Comparison of ENCODE assay signal across 8 mouse cellular contexts in genomic region chr13:3917571-3918311, GRCm38 (mm10). TPM values are rescaled to one million over a fixed set of nuclear protein-coding genes. Genes with fewer than 3 reads are reported as not detected.
DNase-seq lines count a peak whose midpoint lies in the region; ATAC-seq and TF ChIP-seq lines count a peak whose summit lies in the region.

Gene Net1 (minus strand): TSS chr13:3918220.
Gene Tubal3 (plus strand): TSS chr13:3918274.

- ATAC-seq in hindbrain, postnatal 0 days = peak; percentile 99
- ATAC-seq in megakaryocyte, adult 5-6 weeks (ENCODE audit: poor library complexity, severe bottlenecking) = peak; percentile 96

- H3K27ac ChIP-seq in hindbrain, postnatal 0 days = peak within 1 kb of the TSS; percentile 72
- no peak within 1 kb of the TSS for H3K27ac ChIP-seq in left cerebral cortex, adult 2 months

- no peaks in the 10 kb centered on the region for H3K27me3 ChIP-seq in hindbrain, postnatal 0 days (ENCODE audit: insufficient read depth, low read length)

- WGBS in hindbrain, postnatal 0 days = under 1% methylated on average over 52 of the region's 52 CpGs

- peak within 1 kb of the TSS; percentile 83 for H3K4me2 ChIP-seq in hindbrain, postnatal 0 days (ENCODE audit: low read depth, low read length)

- DNase-seq in T-cell, adult 2 months (ENCODE audit: low spot score) = peak; percentile 86
- DNase-seq in cerebellum, postnatal 36 days = peak; percentile 83 to 86
- DNase-seq in gastrocnemius, adult 18-20 months (ENCODE audit: low spot score) = peak; percentile 82
- DNase-seq in hindbrain, postnatal 0 days (ENCODE audit: low spot score) = peak; percentile 96
- DNase-seq in left cerebral cortex, adult 2 months (ENCODE audit: extremely low spot score in 1 of 2, low spot score in 2 of 2) = peak; percentile 86 to 88
- peak; percentile 88 to 90 for DNase-seq in right cerebral cortex, adult 2 months (ENCODE audit: low spot score in 2 of 2)
- DNase-seq in urinary bladder, postnatal 14 days (ENCODE audit: low spot score) = peak; percentile 87

- H3K36me3 ChIP-seq in hindbrain, postnatal 0 days (ENCODE audit: insufficient read depth, low read length) = no peaks in the 10 kb centered on the region

- peak; percentile 2; the same call in 1 of the 2 replicates for TF ChIP-seq CTCF in hindbrain, postnatal 0 days (IDR thresholded peaks at IDR 0.05; ENCODE audit: low read depth)
- TF ChIP-seq CTCF in left cerebral cortex, adult 2 months (IDR thresholded peaks at IDR 0.05) = no peak

- no peaks in the 10 kb centered on the region for H3K9me3 ChIP-seq in hindbrain, postnatal 0 days (ENCODE audit: low read length)

- H3K4me3 ChIP-seq in hindbrain, postnatal 0 days (ENCODE audit: low read length) = peak within 1 kb of the TSS; percentile 90
- peak within 1 kb of the TSS; percentile 76 for H3K4me3 ChIP-seq in left cerebral cortex, adult 2 months

- no peaks in the 10 kb centered on the region for H3K4me1 ChIP-seq in hindbrain, postnatal 0 days (ENCODE audit: insufficient read depth, low read length)

- intact Hi-C loops in left cerebral cortex, adult 2 months (cut with DNase I) = no loop called here

- peak within 1 kb of the TSS; percentile 72 for H3K9ac ChIP-seq in hindbrain, postnatal 0 days (replicated peaks; ENCODE audit: low read length)

RNA-seq across cellular contexts. Expression of gene Net1, which starts in this region (rescaled TPM):
- total RNA-seq in gastrocnemius, adult 18-20 months (2021) = 10 to 100 TPM; 38.1 to 49.1 TPM
- 11.7 and 12.1 TPM in 2 replicates for total RNA-seq in hindbrain, postnatal 0 days (2014; rRNA removed)
- polyA plus RNA-seq in hindbrain, postnatal 0 days (2015; fragmentation: Nextera tagmentation; extraction: Ambion mirVana) = 12.7 and 12.8 TPM in 2 replicates
- 10 to 100 TPM; 54.9 to 73.7 TPM for total RNA-seq in left cerebral cortex, adult 2 months (2021)
- 31.1 and 38.0 TPM in 2 replicates for total RNA-seq in megakaryocyte, adult 5-6 weeks (2015)
- total RNA-seq in megakaryocyte, adult 5-6 weeks (2017) = 81.2 and 102 TPM in 2 replicates

RNA-seq across cellular contexts. Expression of gene Tubal3, which starts in this region (rescaled TPM):
- total RNA-seq in gastrocnemius, adult 18-20 months (2021) = not detected
- not detected in 2 replicates for total RNA-seq in hindbrain, postnatal 0 days (2014; rRNA removed)
- not detected in 2 replicates for polyA plus RNA-seq in hindbrain, postnatal 0 days (2015; fragmentation: Nextera tagmentation; extraction: Ambion mirVana)
- not detected for total RNA-seq in left cerebral cortex, adult 2 months (2021)
- total RNA-seq in megakaryocyte, adult 5-6 weeks (2015) = not detected in 2 replicates
- total RNA-seq in megakaryocyte, adult 5-6 weeks (2017) = not detected in 2 replicates
